Mouse (Mus musculus): ENCODE measurements around the gene Lrp8. TPM values are rescaled to one million over a fixed set of nuclear protein-coding genes. Genes with fewer than 3 reads are reported as not detected.

The Lrp8 gene
- polyA plus RNA-seq, 1 experiment from 2014 or later: 3.4 TPM

DNA sequence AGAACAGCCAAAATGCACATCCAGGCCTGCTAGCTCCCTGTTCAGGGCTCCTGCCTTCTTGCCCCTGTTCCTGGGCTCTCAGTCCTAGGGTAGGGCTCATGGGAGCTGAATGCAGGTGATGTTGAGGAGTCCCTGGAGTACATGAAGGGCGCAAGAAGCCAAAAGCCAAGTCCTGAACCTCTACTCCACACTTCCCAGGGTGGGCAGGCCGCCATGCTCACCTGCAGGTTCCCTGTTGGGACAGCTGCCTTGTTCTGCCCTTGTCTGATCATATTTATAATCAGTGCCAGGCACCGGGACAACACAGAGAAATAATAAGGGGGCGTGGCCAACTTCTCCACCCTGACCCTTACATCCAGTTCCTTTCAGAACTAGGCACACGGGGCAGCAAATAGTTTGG, 31.5 kb downstream of the Lrp8 start:
- no peak overlapping the region for H3K27ac ChIP-seq
- no peak overlapping the region for H3K4me2 ChIP-seq (replicated peaks)
- no peak overlapping the region for H3K9ac ChIP-seq
- 78% methylated on average over 5 of the region's 5 CpGs for WGBS
- no peak for ATAC-seq
- H3K27me3 ChIP-seq (replicated peaks): no peaks in the 10 kb centered on the region
- peaks cover 35% of the 10 kb centered on the region for H3K4me1 ChIP-seq (replicated peaks)
- H3K9me3 ChIP-seq: no peaks in the 10 kb centered on the region
- H3K4me3 ChIP-seq (replicated peaks): no peak overlapping the region
- no peaks in the 10 kb centered on the region for H3K36me3 ChIP-seq

GRCm38 (mm10) chr4:107834643-107835314, 32.7 kb downstream of the Lrp8 start:
- ATAC-seq: peak; percentile 87

DNA sequence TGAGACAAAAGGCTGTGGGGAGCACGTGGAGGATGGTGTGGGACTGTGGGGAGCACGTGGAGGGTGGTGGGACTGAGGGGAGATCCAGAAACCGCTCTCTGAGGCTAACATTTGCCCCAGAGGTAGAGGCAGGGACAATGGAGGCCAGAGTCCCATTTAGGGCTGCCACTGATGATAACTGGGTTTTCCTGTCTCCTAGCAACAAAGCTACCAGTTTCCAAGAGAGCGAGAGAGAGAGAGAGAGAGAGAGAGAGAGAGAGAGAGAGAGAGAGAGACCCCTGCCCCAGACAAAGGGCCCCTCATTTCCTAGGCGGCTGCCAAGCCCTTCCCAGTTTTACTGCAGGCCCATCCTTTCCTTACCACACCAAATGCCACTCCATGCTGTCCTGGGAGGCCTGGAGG, 33.4 kb downstream of the Lrp8 start:
- Histone ChIP-seq H3K4me2 (replicated peaks) (no peak overlapping the region), H3K36me3 (no peaks in the 10 kb centered on the region), H3K9me3 (no peaks in the 10 kb centered on the region), H3K4me3 (replicated peaks) (no peak overlapping the region), H3K4me1 (replicated peaks) (peaks cover 20% of the 10 kb centered on the region), H3K27ac (no peak overlapping the region), H3K9ac (no peak overlapping the region), H3K27me3 (replicated peaks) (no peaks in the 10 kb centered on the region)
- 0 out of 2 replicates have a peak, but pooled peaks have one; percentile 6 for ATAC-seq
- WGBS: 56% methylated on average over 5 of the region's 5 CpGs

More at GRCm38 (mm10) chr4:107834643-107835314, 32.7 kb downstream of the Lrp8 start:
- H3K4me2 ChIP-seq (replicated peaks): peak overlapping the region; percentile 15; the same call in 1 of the 2 replicates
- no peak overlapping the region for H3K4me3 ChIP-seq (replicated peaks)
- 52% methylated on average over 22 of the region's 22 CpGs for WGBS
- H3K4me1 ChIP-seq (replicated peaks): peaks cover 23% of the 10 kb centered on the region
- H3K36me3 ChIP-seq: no peaks in the 10 kb centered on the region
- H3K9ac ChIP-seq: no peak overlapping the region
- no peak overlapping the region; the same call in 1 of the 2 replicates for H3K27ac ChIP-seq
- H3K27me3 ChIP-seq (replicated peaks): no peaks in the 10 kb centered on the region
- no peaks in the 10 kb centered on the region for H3K9me3 ChIP-seq

- Histone ChIP-seq H3K4me1 (replicated peaks) (peaks cover 20% of the 10 kb centered on the region), H3K27me3 (replicated peaks) (no peaks in the 10 kb centered on the region), H3K9me3 (no peaks in the 10 kb centered on the region), H3K4me3 (replicated peaks) (no peak overlapping the region), H3K36me3 (no peaks in the 10 kb centered on the region), H3K9ac (no peak overlapping the region), H3K4me2 (replicated peaks) (no peak overlapping the region), H3K27ac (no peak overlapping the region)
- WGBS: 74% methylated on average over 5 of the region's 5 CpGs
- no peak for ATAC-seq
Observed at GRCm38 (mm10) chr4:107836758-107837157, 34.7 kb downstream of the Lrp8 start.

GRCm38 (mm10) chr4:107837910-107838309, 35.8 kb downstream of the Lrp8 start:
- Histone ChIP-seq H3K9ac (no peak overlapping the region), H3K9me3 (no peaks in the 10 kb centered on the region), H3K27me3 (replicated peaks) (no peaks in the 10 kb centered on the region), H3K36me3 (no peaks in the 10 kb centered on the region), H3K4me1 (replicated peaks) (peaks cover 20% of the 10 kb centered on the region), H3K4me3 (replicated peaks) (no peak overlapping the region), H3K27ac (no peak overlapping the region), H3K4me2 (replicated peaks) (no peak overlapping the region)
- ATAC-seq: no peak
- WGBS: 86% methylated on average over 3 of the region's 3 CpGs

- no peak overlapping the region for H3K9ac ChIP-seq
- H3K27ac ChIP-seq: no peak overlapping the region
- H3K4me3 ChIP-seq (replicated peaks): no peak overlapping the region
- no peaks in the 10 kb centered on the region for H3K9me3 ChIP-seq
- peaks cover 14% of the 10 kb centered on the region for H3K27me3 ChIP-seq (replicated peaks)
- ATAC-seq: no peak
- WGBS: 91% methylated on average over 8 of the region's 8 CpGs
- no peak overlapping the region for H3K4me2 ChIP-seq (replicated peaks)
- H3K4me1 ChIP-seq (replicated peaks): no peaks in the 10 kb centered on the region
- H3K36me3 ChIP-seq: no peaks in the 10 kb centered on the region
Observed at GRCm38 (mm10) chr4:107843687-107844086, 41.6 kb downstream of the Lrp8 start.

- no peak overlapping the region for H3K9ac ChIP-seq
- peaks cover 14% of the 10 kb centered on the region for H3K27me3 ChIP-seq (replicated peaks)
- no peaks in the 10 kb centered on the region for H3K9me3 ChIP-seq
- no peak overlapping the region for H3K4me2 ChIP-seq (replicated peaks)
- H3K4me3 ChIP-seq (replicated peaks): no peak overlapping the region
- H3K4me1 ChIP-seq (replicated peaks): no peaks in the 10 kb centered on the region
- H3K27ac ChIP-seq: no peak overlapping the region
- H3K36me3 ChIP-seq: no peaks in the 10 kb centered on the region
- ATAC-seq: no peak
- WGBS: 2% methylated on average over 10 of the region's 10 CpGs
Observed at GRCm38 (mm10) chr4:107844971-107845370, 42.9 kb downstream of the Lrp8 start.

- Histone ChIP-seq H3K27ac (no peak overlapping the region), H3K27me3 (replicated peaks) (peaks cover 14% of the 10 kb centered on the region), H3K4me2 (replicated peaks) (no peak overlapping the region), H3K9me3 (no peaks in the 10 kb centered on the region), H3K4me1 (replicated peaks) (no peaks in the 10 kb centered on the region), H3K9ac (no peak overlapping the region), H3K36me3 (no peaks in the 10 kb centered on the region), H3K4me3 (replicated peaks) (no peak overlapping the region)
- WGBS: 66% methylated on average over 7 of the region's 7 CpGs
- ATAC-seq: no peak
Observed at GRCm38 (mm10) chr4:107846795-107847194, 44.7 kb downstream of the Lrp8 start.

DNA sequence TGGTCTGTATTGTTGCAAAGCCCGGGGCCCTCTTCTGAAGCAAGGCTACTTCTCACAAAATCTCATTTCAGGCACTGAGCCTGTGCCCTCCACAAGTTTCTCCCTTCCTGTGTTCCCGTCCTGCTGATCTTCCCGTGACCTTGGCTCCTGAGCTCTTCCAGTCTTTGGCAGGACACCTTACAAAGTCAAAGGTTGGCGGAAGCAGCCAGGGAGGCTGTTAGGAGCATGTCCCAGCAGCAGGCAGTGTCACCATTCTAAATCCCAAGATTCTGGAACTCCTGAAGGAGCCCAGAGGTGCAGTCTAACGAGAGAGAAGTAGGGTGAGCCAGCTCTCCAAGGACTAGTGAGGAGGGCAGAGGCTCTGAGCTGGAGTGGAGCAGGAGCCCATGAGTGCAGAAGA, 46.5 kb downstream of the Lrp8 start:
- Histone ChIP-seq H3K9ac (no peak overlapping the region), H3K36me3 (no peaks in the 10 kb centered on the region), H3K4me2 (replicated peaks) (no peak overlapping the region), H3K27me3 (replicated peaks) (peaks cover 14% of the 10 kb centered on the region), H3K4me1 (replicated peaks) (no peaks in the 10 kb centered on the region), H3K4me3 (replicated peaks) (no peak overlapping the region), H3K9me3 (no peaks in the 10 kb centered on the region), H3K27ac (no peak overlapping the region)
- no peak for ATAC-seq
- WGBS: 86% methylated on average over 5 of the region's 5 CpGs

GRCm38 (mm10) chr4:107849621-107850020, 47.6 kb downstream of the Lrp8 start:
- H3K27me3 ChIP-seq (replicated peaks): peaks cover 14% of the 10 kb centered on the region
- H3K4me3 ChIP-seq (replicated peaks): no peak overlapping the region
- WGBS: 84% methylated on average over 9 of the region's 9 CpGs

GRCm38 (mm10) chr4:107850091-107850490, 48.0 kb downstream of the Lrp8 start:
- Histone ChIP-seq H3K4me2 (replicated peaks) (no peak overlapping the region), H3K9ac (no peak overlapping the region), H3K27me3 (replicated peaks) (peaks cover 13% of the 10 kb centered on the region), H3K4me3 (replicated peaks) (no peak overlapping the region), H3K36me3 (no peaks in the 10 kb centered on the region), H3K27ac (no peak overlapping the region), H3K4me1 (replicated peaks) (no peaks in the 10 kb centered on the region), H3K9me3 (no peaks in the 10 kb centered on the region)
- 89% methylated on average over 8 of the region's 8 CpGs for WGBS
- no peak for ATAC-seq

More at GRCm38 (mm10) chr4:107849621-107850020, 47.6 kb downstream of the Lrp8 start:
- no peak overlapping the region for H3K9ac ChIP-seq
- no peak overlapping the region for H3K27ac ChIP-seq
- no peak for ATAC-seq
- no peaks in the 10 kb centered on the region for H3K36me3 ChIP-seq
- no peaks in the 10 kb centered on the region for H3K9me3 ChIP-seq
- no peaks in the 10 kb centered on the region for H3K4me1 ChIP-seq (replicated peaks)
- H3K4me2 ChIP-seq (replicated peaks): no peak overlapping the region

- Histone ChIP-seq H3K36me3 (no peaks in the 10 kb centered on the region), H3K27ac (no peak overlapping the region), H3K4me1 (replicated peaks) (no peaks in the 10 kb centered on the region), H3K4me3 (replicated peaks) (no peak overlapping the region), H3K9ac (no peak overlapping the region), H3K9me3 (no peaks in the 10 kb centered on the region), H3K4me2 (replicated peaks) (no peak overlapping the region), H3K27me3 (replicated peaks) (no peaks in the 10 kb centered on the region)
- WGBS: 91% methylated on average over 8 of the region's 8 CpGs
- no peak for ATAC-seq
Observed at GRCm38 (mm10) chr4:107853333-107853732, 51.3 kb downstream of the Lrp8 start.

DNA sequence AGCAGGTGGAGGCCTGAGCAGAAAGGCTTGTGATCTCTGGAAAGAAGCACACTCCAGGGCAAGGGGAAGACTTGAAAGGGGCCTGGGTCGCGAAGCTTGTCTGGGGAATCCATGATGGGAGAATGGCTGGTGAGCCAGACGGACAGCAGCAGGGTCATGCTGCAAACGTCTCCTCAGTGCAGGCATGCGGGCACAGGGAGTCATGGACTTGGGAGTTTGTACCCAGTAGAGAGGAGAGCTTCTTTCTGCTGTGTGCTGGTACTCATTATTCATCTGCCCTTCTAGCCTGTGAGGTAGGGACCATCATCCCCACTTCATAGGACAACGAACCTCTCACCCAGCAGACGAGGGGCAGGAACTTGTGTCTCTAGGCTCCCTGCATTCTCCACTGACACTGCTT, 51.8 kb downstream of the Lrp8 start:
- Histone ChIP-seq H3K4me2 (replicated peaks) (no peak overlapping the region), H3K9ac (no peak overlapping the region), H3K36me3 (no peaks in the 10 kb centered on the region), H3K9me3 (no peaks in the 10 kb centered on the region), H3K4me3 (replicated peaks) (no peak overlapping the region), H3K4me1 (replicated peaks) (no peaks in the 10 kb centered on the region), H3K27me3 (replicated peaks) (no peaks in the 10 kb centered on the region), H3K27ac (no peak overlapping the region)
- no peak for ATAC-seq
- WGBS: 85% methylated on average over 7 of the region's 7 CpGs
